Mouse (Mus musculus) left cerebral cortex, postnatal 36 days (tissue): ENCODE results near the gene Mylk. TPM values are rescaled to one million over a fixed set of nuclear protein-coding genes. Genes with fewer than 3 reads are reported as not detected.

ENCODE experiments used
- DNase-seq, 2 experiments: peaks; one replicate each; pipeline ENCODE4 v3.0.0; 2021 to 2022; ENCODE audit warnings: low spot score in 2 of 2, mixed read lengths in 1 of 2
- intact Hi-C: fragments of 180-260 bp; cut with DNase I; formaldehyde crosslinking; loops from one replicate; pipeline ENCODE4 v1.15.1; 2025
- total RNA-seq, 2 experiments: library from RNA; stranded (reverse); gene quantifications; 2 replicates each; pipeline ENCODE4 v1.2.3; 2021

Mylk gene
- total RNA-seq, 2 experiments from 2014 or later = 13.7 to 19.1 TPM

- intact Hi-C loops = no loop called here
- no peak for DNase-seq
Measured at GRCm38 (mm10) chr16:34931306-34931705, 186.3 kb downstream of the Mylk start.

- no peak for DNase-seq
- intact Hi-C loops = no loop called here
Measured at GRCm38 (mm10) chr16:34933173-34933572, 188.2 kb downstream of the Mylk start.

- DNase-seq = no peak
Measured at GRCm38 (mm10) chr16:34934486-34934885, 189.5 kb downstream of the Mylk start.

GRCm38 (mm10) chr16:34935514-34936338 lies 190.7 kb downstream of the Mylk start:
- DNase-seq = no peak
- intact Hi-C loops = no loop called here

More at GRCm38 (mm10) chr16:34934486-34934885, 189.5 kb downstream of the Mylk start:
- intact Hi-C loops = no loop called here

GRCm38 (mm10) chr16:34936339-34936810 lies 191.4 kb downstream of the Mylk start:
- DNase-seq = no peak
- intact Hi-C loops = no loop called here

GRCm38 (mm10) chr16:34937611-34938010 lies 192.6 kb downstream of the Mylk start:
- intact Hi-C loops = no loop called here
- DNase-seq = no peak

GRCm38 (mm10) chr16:34938248-34938647 lies 193.2 kb downstream of the Mylk start:
- no peak for DNase-seq
- intact Hi-C loops = no loop called here

- no peak for DNase-seq
- intact Hi-C loops = no loop called here
Measured at GRCm38 (mm10) chr16:34939951-34940350, 194.9 kb downstream of the Mylk start.

GRCm38 (mm10) chr16:34940363-34940762 lies 195.4 kb downstream of the Mylk start:
- intact Hi-C loops = no loop called here
- DNase-seq = no peak

GRCm38 (mm10) chr16:34941915-34942314 lies 196.9 kb downstream of the Mylk start:
- DNase-seq = no peak

GRCm38 (mm10) chr16:34946301-34946700 lies 201.3 kb downstream of the Mylk start:
- intact Hi-C loops = no loop called here
- no peak for DNase-seq

More at GRCm38 (mm10) chr16:34941915-34942314, 196.9 kb downstream of the Mylk start:
- intact Hi-C loops = no loop called here

- DNase-seq = no peak
- intact Hi-C loops = no loop called here
Measured at GRCm38 (mm10) chr16:34950935-34951334, 205.9 kb downstream of the Mylk start.

GRCm38 (mm10) chr16:34952254-34952653 lies 207.2 kb downstream of the Mylk start:
- intact Hi-C loops = loop anchor here (1.0 kb wide), 1 partner anchor 9 kb away; no protein-coding TSS in a partner anchor
- no peak for DNase-seq

GRCm38 (mm10) chr16:34952798-34953197 lies 207.8 kb downstream of the Mylk start:
- no peak for DNase-seq
- intact Hi-C loops = loop anchor here (1.0 kb wide), 1 partner anchor 9 kb away; no protein-coding TSS in a partner anchor

- intact Hi-C loops = no loop called here
Measured at GRCm38 (mm10) chr16:34953501-34953900, 208.5 kb downstream of the Mylk start.

GRCm38 (mm10) chr16:34957487-34958230 lies 212.6 kb downstream of the Mylk start:
- intact Hi-C loops = no loop called here

More at GRCm38 (mm10) chr16:34953501-34953900, 208.5 kb downstream of the Mylk start:
- DNase-seq = no peak

GRCm38 (mm10) chr16:34958667-34959066 lies 213.7 kb downstream of the Mylk start:
- no peak for DNase-seq
- intact Hi-C loops = no loop called here

More at GRCm38 (mm10) chr16:34957487-34958230, 212.6 kb downstream of the Mylk start:
- no peak for DNase-seq

- intact Hi-C loops = no loop called here
- no peak for DNase-seq
Measured at GRCm38 (mm10) chr16:34959261-34959660, 214.3 kb downstream of the Mylk start.

- no peak for DNase-seq
- intact Hi-C loops = no loop called here
Measured at GRCm38 (mm10) chr16:34960243-34960642, 215.2 kb downstream of the Mylk start.

GRCm38 (mm10) chr16:34960866-34961582 lies 216.0 kb downstream of the Mylk start:
- intact Hi-C loops = no loop called here
- no peak for DNase-seq
